Mouse (Mus musculus) ES-E14 (cell line): ENCODE data around the gene Apon. TPM values are rescaled to one million over a fixed set of nuclear protein-coding genes. Genes with fewer than 3 reads are reported as not detected.

ENCODE experiments used
- DNase-seq: peaks from one replicate; pipeline ENCODE4 v3.0.0-alpha.2; 2013; ENCODE audit warnings: low read depth, low spot score
- H3K27ac ChIP-seq: 2 replicates; pipeline ENCODE4 v1.5.1; 2012; ENCODE audit warnings: low read depth, mild to moderate bottlenecking, low read length, moderate library complexity, mixed read lengths; ENCODE audit not compliant: poor library complexity, insufficient read depth, severe bottlenecking
- H3K36me3 ChIP-seq: 2 replicates; pipeline ENCODE4 v1.6.1; 2012; ENCODE audit warnings: mild to moderate bottlenecking, low read length, moderate library complexity, mixed read lengths; ENCODE audit not compliant: control insufficient read depth, poor library complexity, insufficient read depth, severe bottlenecking
- H3K4me1 ChIP-seq, 2 experiments: fragments of 150-350 bp in 1 of 2; sonication (generic) in 1 of 2; 2 replicates each; pipeline ENCODE4 v1.6.1; 2012; ENCODE audit warnings: low read length in 2 of 2, mild to moderate bottlenecking in 1 of 2, mixed read lengths in 1 of 2; ENCODE audit not compliant: control insufficient read depth in 2 of 2, insufficient read depth in 2 of 2, poor library complexity in 1 of 2
- H3K4me3 ChIP-seq, 2 experiments: fragments of 150-350 bp in 1 of 2; sonication (generic) in 1 of 2; 2 replicates each; pipeline ENCODE4 v1.5.1; 2012; ENCODE audit warnings: low read length in 2 of 2, low read depth in 1 of 2, mild to moderate bottlenecking in 1 of 2, mixed read lengths in 1 of 2; ENCODE audit not compliant: insufficient read depth in 1 of 2, poor library complexity in 1 of 2, severe bottlenecking in 1 of 2
- H3K9ac ChIP-seq: 2 replicates; pipeline ENCODE4 v1.6.1; 2012; ENCODE audit warnings: low read depth, mild to moderate bottlenecking, low read length, mixed read lengths; ENCODE audit not compliant: poor library complexity, insufficient read depth, severe bottlenecking
- H3K9me3 ChIP-seq: fragments of 150-350 bp; sonication (generic); 2 replicates; pipeline ENCODE4 v1.6.1; 2012; ENCODE audit warnings: low read depth, mild to moderate bottlenecking, low read length; ENCODE audit not compliant: control insufficient read depth, insufficient read depth
- CHD2 ChIP-seq: IDR thresholded peaks from 2 replicates; pipeline ENCODE4 v1.6.1; 2014; ENCODE audit warnings: mild to moderate bottlenecking, low read depth, low read length, inconsistent platforms
- HCFC1 ChIP-seq: IDR thresholded peaks from 2 replicates; pipeline ENCODE4 v1.6.1; 2012; ENCODE audit warnings: low read length, inconsistent platforms, borderline replicate concordance; ENCODE audit not compliant: insufficient read depth
- MAFK ChIP-seq: IDR thresholded peaks from 2 replicates; pipeline ENCODE4 v1.6.1; 2014; ENCODE audit warnings: mild to moderate bottlenecking, low read depth, low read length, inconsistent platforms; ENCODE audit not compliant: insufficient read depth
- ZC3H11A ChIP-seq: IDR thresholded peaks from 2 replicates; pipeline ENCODE4 v1.6.1; 2012; ENCODE audit warnings: low read depth, mild to moderate bottlenecking, inconsistent platforms, low read length, borderline replicate concordance
- ZNF384 ChIP-seq: IDR thresholded peaks from 2 replicates; pipeline ENCODE4 v1.6.1; 2012; ENCODE audit warnings: low read depth, low read length, inconsistent platforms
- in situ Hi-C, 2 experiments: fragments of 600-800 bp; cut with MboI; formaldehyde crosslinking; loops; one replicate each; pipeline ENCODE4 v1.15.1; 2025; ENCODE audit warnings: low sequenced_read_pairs in 2 of 2, inconsistent platforms in 1 of 2; ENCODE audit not compliant: unreplicated experiment in 2 of 2
- total RNA-seq: library from RNA; depleted of rRNA; stranded (reverse); fragments of 300-350 nt; gene quantifications from 2 replicates; pipeline ENCODE4 v1.2.3, GENCODE M21; 2012

The Apon gene
- total RNA-seq, 1 experiment, result 0.31 TPM

DNA sequence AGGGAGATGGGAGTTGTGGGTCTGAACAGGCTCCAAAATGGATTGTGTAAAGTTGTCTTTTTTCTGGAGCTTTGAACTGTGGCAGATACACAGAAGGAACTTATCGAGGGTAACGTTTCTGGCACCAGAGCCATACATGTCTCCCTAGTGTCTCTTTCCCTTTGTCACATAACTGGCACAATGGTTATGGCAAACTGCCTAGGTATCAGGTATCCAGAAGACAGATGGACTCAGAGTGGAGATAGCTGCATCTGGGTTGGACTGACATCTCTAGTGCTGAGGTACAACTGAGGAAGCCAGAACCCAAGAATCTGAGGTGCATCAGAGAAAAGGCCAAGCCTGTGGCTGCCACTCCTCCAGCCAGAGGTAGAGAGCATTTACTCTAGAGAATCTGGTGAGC, 43.8 kb upstream of the Apon start:
- Histone ChIP-seq H3K9me3 (no peaks in the 10 kb centered on the region), H3K4me3 (no peak overlapping the region), H3K36me3 (peaks cover 16% of the 10 kb centered on the region), H3K27ac (no peak overlapping the region), H3K4me1 (peaks cover 2 to 5% of the 10 kb centered on the region in 2 experiments; a peak in 1 of 4 replicates), H3K9ac (peak overlapping the region; percentile 78; the same call in 1 of the 2 replicates)
- in situ Hi-C loops, result no loop called here
- no peak for TF ChIP-seq ZNF384
- TF ChIP-seq CHD2, result no peak
- TF ChIP-seq HCFC1, result no peak
- TF ChIP-seq MAFK, result no peak
- no peak for TF ChIP-seq ZC3H11A
- DNase-seq, result no peak

DNA sequence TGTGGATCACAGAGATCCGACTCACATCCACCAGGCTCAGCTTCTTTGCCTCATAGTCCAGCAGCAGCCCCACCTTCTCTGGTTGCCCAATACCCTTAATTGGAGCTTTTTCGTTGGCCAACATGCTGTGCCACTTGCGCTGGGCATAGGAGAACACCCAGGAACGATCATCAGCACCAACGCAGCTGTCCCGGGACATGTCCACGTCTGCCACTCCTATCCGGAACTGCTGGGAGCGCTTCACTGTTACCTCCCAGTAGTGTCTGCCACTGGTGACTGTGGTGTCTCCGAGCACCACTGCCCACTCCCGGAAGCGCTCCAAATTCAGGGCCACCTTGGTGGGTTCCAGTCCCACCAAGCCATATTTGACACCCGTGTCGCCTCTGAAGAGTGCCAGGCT, 42.9 kb upstream of the Apon start:
- Histone ChIP-seq H3K4me3 (peak overlapping the region; percentile 76 to 93), H3K9ac (peak overlapping the region; percentile 78), H3K9me3 (no peaks in the 10 kb centered on the region), H3K4me1 (peaks cover 2 to 5% of the 10 kb centered on the region in 2 experiments; a peak in 1 of 4 replicates), H3K27ac (no peak overlapping the region), H3K36me3 (peaks cover 16% of the 10 kb centered on the region)
- TF ChIP-seq CHD2 (no peak), HCFC1 (no peak), ZC3H11A (no peak), MAFK (no peak)
- in situ Hi-C loops, result no loop called here
- DNase-seq, result no peak

DNA sequence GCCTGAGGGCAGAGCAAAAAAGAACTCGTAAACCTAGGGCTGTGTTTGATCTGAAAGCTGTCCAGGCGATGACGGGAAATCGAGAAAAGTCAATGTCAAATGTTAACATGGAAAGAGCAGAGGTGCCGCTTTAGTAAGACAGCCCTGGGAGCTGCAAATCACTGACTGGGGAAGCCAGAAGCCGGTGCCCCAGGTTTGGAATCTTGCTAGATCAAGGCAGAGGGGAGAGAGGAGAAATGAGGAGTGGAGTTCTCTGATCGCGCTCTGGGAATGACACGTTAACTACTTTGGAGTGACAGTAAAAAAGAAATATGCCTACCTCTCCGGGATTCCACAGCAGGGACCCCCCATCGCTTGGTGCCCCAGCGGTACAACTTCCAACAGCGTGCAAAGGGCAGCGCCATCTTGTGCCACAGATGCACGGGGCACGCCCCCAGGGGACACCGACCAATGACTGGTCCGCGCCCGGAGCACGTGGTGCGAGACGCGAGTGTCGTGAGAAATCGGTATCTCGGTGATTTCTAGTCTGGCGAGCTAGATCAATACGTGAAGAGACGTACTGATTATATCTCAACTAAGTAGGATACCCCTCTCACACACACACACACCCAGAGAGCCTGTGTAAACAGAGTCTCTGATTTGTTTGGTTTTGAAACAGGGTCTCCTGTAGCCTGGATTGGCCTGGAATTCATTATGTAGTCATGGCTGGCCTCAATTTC, 42.3 kb upstream of the Apon start, which contains the start of gene Spryd4:
Gene Spryd4 (minus strand): TSS at position 418 of the 719 bp plus-strand sequence.
- DNase-seq, result peak; percentile 92
- in situ Hi-C loops, result no loop called here
- H3K4me3 ChIP-seq, result peak within 1 kb of the TSS; percentile 76 to 93
- H3K9me3 ChIP-seq, result no peaks in the 10 kb centered on the region
- H3K4me1 ChIP-seq, result peaks cover 2 to 5% of the 10 kb centered on the region in 2 experiments; a peak in 1 of 4 replicates
- peaks cover 16% of the 10 kb centered on the region for H3K36me3 ChIP-seq
- TF ChIP-seq ZC3H11A (no peak), HCFC1 (peak; percentile 64; the same call in 1 of the 2 replicates), CHD2 (peak; percentile 79)
- H3K27ac ChIP-seq, result no peak within 1 kb of the TSS
- peak within 1 kb of the TSS; percentile 78 for H3K9ac ChIP-seq

DNA sequence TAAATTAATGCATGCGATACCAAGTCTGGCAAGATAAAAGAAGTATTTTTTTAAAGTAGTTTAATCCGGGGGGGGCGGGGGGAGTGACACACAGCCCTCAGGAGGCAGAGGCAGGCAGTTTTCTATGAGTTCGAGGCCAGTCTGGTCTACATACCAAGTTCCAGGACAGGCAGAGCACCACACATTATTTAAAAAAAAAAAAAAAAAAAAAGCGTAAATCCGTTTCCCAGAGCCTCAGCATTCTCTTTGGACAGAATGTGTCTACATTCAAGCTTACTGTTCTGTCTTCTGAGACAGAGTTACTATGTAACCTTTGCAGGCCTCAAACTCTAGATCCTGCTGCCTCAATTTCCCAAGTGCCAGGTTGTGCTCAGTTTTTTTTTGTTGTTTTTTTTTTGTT, 41.7 kb upstream of the Apon start:
- Histone ChIP-seq H3K9ac (peak overlapping the region; percentile 62; the same call in 1 of the 2 replicates), H3K36me3 (peaks cover 12% of the 10 kb centered on the region; the same call in 1 of the 2 replicates), H3K4me3 (peak overlapping the region; percentile 76 to 93; a peak in 3 of 4 replicates), H3K9me3 (no peaks in the 10 kb centered on the region), H3K4me1 (peaks cover 2 to 4% of the 10 kb centered on the region in 2 experiments; a peak in 1 of 4 replicates), H3K27ac (no peak overlapping the region)
- in situ Hi-C loops, result no loop called here
- no peak for TF ChIP-seq MAFK
- peak; percentile 71; the same call in 1 of the 2 replicates for TF ChIP-seq ZNF384
- no peak for DNase-seq
